Mouse (Mus musculus): ENCODE measurements at regions not wholly inside any gene's neighbourhood (a gene's known extent, or its start where the extent isn't known, plus 50 kb on each side); places are given as distances from the start of the nearest gene placed in this dataset.

DNA sequence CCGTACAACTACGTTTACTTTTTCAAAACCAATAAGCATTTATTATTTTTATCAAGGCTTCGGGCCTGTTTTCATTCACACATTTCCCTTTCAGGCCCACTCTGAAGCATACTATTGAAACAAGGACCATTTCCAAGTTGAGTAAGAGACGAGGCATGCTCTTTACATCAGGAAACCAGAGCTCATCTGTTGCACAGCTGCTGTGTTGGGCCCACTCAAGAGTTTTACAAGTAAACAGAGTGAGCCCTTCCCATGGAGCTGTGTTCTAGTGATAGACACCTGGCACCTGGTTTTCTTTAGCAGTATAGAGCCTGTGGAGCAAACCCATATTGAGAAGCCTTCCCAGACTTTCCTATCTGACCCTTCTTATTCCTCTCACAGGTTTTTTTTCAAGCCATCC, 363.5 kb downstream of the Ptprc start:
- Histone ChIP-seq H3K4me2 (ENCODE audit: low read length) (no peak overlapping the region), H3K27me3 (replicated peaks; ENCODE audit: control insufficient read depth, insufficient read depth, low read length) (no peaks in the 10 kb centered on the region), H3K36me3 (ENCODE audit: control insufficient read depth, insufficient read depth, low read length) (no peaks in the 10 kb centered on the region), H3K4me1 (replicated peaks; ENCODE audit: control insufficient read depth, insufficient read depth, low read length) (no peaks in the 10 kb centered on the region), H3K9ac (ENCODE audit: low read length) (no peak overlapping the region), H3K4me3 (ENCODE audit: low read depth, low read length) (no peak overlapping the region), H3K9me3 (ENCODE audit: control insufficient read depth, low read length) (no peaks in the 10 kb centered on the region), H3K27ac (ENCODE audit: low read depth) (no peak overlapping the region)
- WGBS, result 63% methylated on average over 4 of the region's 4 CpGs
- DNase-seq (ENCODE audit: low spot score) (no peak), ATAC-seq (replicated peaks; ENCODE audit: low FRiP score, low TSS enrichment, low read depth) (no peak)

DNA sequence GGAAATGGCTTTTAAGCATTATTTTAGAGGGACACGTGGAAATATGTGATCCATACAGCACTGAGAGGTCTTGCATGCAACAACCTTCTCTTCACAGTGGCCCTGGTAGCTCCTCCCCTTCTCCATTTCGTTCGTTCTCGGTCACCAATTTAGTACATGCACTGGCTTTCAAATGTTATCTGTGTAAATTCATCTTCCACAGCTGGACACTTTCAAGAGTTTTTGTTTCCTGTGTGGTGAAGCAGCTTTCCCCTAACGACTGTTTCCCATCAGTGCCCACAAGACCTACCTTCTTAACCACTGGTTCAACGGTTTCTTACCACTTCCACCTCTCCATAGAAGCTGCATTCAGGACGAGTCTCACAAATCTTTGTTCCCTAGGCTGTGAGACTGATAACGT, 368.8 kb downstream of the Ptprc start:
- 60% methylated on average over 8 of the region's 8 CpGs for WGBS

DNA sequence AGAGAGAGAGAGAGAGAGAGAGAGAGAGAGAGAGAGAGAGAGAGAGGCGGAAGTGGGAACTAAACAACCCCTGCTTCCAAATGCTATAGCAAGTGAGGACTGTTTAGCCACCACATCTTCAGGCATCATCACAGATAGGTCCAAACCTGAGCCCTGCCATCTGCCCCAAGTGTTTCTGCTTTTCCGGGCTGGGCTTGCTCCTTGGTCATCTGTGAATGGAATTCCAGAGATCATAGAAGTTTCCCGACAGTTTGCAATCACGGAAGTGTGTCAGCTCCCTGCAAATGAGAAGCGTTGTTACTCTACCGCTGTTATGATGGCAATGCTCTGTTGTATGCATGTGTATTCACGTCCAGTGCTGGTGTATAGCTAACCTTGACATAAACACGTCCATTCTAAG, 369.3 kb downstream of the Ptprc start:
- WGBS, result 79% methylated on average over 8 of the region's 8 CpGs
- no peak overlapping the region for H3K4me3 ChIP-seq (ENCODE audit: low read depth, low read length)
- H3K9ac ChIP-seq (ENCODE audit: low read length), result no peak overlapping the region
- H3K9me3 ChIP-seq (ENCODE audit: control insufficient read depth, low read length), result no peaks in the 10 kb centered on the region
- H3K27me3 ChIP-seq (replicated peaks; ENCODE audit: control insufficient read depth, insufficient read depth, low read length), result no peaks in the 10 kb centered on the region
- H3K36me3 ChIP-seq (ENCODE audit: control insufficient read depth, insufficient read depth, low read length), result no peaks in the 10 kb centered on the region
- ATAC-seq (replicated peaks; ENCODE audit: low FRiP score, low TSS enrichment, low read depth) (no peak), DNase-seq (ENCODE audit: low spot score) (no peak)
- H3K27ac ChIP-seq (ENCODE audit: low read depth), result no peak overlapping the region
- no peaks in the 10 kb centered on the region for H3K4me1 ChIP-seq (replicated peaks; ENCODE audit: control insufficient read depth, insufficient read depth, low read length)
- H3K4me2 ChIP-seq (ENCODE audit: low read length), result no peak overlapping the region

More for the DNA sequence above, 368.8 kb downstream of the Ptprc start:
- no peak for ATAC-seq (replicated peaks; ENCODE audit: low FRiP score, low TSS enrichment, low read depth)
- H3K9me3 ChIP-seq (ENCODE audit: control insufficient read depth, low read length), result no peaks in the 10 kb centered on the region
- no peak overlapping the region for H3K4me3 ChIP-seq (ENCODE audit: low read depth, low read length)
- H3K27me3 ChIP-seq (replicated peaks; ENCODE audit: control insufficient read depth, insufficient read depth, low read length), result no peaks in the 10 kb centered on the region
- no peak overlapping the region for H3K4me2 ChIP-seq (ENCODE audit: low read length)
- H3K27ac ChIP-seq (ENCODE audit: low read depth), result no peak overlapping the region
- H3K36me3 ChIP-seq (ENCODE audit: control insufficient read depth, insufficient read depth, low read length), result no peaks in the 10 kb centered on the region
- no peak for DNase-seq (ENCODE audit: low spot score)
- no peak overlapping the region for H3K9ac ChIP-seq (ENCODE audit: low read length)
- no peaks in the 10 kb centered on the region for H3K4me1 ChIP-seq (replicated peaks; ENCODE audit: control insufficient read depth, insufficient read depth, low read length)

DNA sequence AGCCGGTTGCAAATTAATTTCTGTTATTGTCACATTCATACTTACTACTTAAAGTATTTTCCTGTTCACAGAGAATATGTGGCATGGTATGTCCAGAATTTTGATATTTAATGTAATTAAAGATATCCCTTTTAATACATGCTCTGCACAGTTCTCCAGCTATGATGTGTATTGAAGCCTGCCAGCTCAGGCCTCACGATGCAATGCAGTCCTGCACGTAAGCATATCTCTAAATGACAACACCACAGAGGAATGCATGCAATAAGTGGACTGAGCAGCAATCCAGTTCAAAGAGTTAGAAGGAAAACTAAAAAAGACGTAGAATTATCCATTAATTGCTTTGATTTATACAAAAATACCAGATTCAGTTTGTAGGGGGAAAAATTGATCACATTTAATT, 373.4 kb downstream of the Ptprc start:
- H3K9ac ChIP-seq (ENCODE audit: low read length), result no peak overlapping the region
- no peaks in the 10 kb centered on the region for H3K27me3 ChIP-seq (replicated peaks; ENCODE audit: control insufficient read depth, insufficient read depth, low read length)
- H3K9me3 ChIP-seq (ENCODE audit: control insufficient read depth, low read length), result no peaks in the 10 kb centered on the region
- no peak overlapping the region for H3K27ac ChIP-seq (ENCODE audit: low read depth)
- H3K36me3 ChIP-seq (ENCODE audit: control insufficient read depth, insufficient read depth, low read length), result no peaks in the 10 kb centered on the region
- H3K4me1 ChIP-seq (replicated peaks; ENCODE audit: control insufficient read depth, insufficient read depth, low read length), result no peaks in the 10 kb centered on the region
- WGBS, result 62% methylated on average over 4 of the region's 4 CpGs
- no peak for DNase-seq (ENCODE audit: low spot score)
- ATAC-seq (replicated peaks; ENCODE audit: low FRiP score, low TSS enrichment, low read depth), result no peak
- no peak overlapping the region for H3K4me3 ChIP-seq (ENCODE audit: low read depth, low read length)
- no peak overlapping the region for H3K4me2 ChIP-seq (ENCODE audit: low read length)

DNA sequence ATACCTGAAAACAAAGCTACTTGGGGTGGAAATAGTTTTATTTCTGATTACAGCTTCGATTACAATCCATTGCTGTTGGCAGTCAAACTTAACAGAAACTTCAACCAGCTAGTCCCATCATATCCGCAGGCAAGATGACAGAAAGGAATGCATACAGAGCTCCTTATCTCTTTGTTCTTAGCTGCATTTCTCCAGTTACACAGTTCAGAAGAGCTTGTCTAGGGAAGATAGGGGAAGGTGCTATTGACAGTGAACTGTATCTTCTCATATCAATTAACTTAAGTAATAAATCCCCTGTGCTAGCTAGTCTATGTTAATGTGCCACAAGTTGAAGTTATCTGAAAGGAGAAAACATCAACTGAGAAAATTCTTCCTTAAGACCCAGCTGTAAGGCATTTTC, 374.8 kb downstream of the Ptprc start:
- Histone ChIP-seq H3K4me3 (ENCODE audit: low read depth, low read length) (no peak overlapping the region), H3K36me3 (ENCODE audit: control insufficient read depth, insufficient read depth, low read length) (no peaks in the 10 kb centered on the region), H3K27ac (ENCODE audit: low read depth) (no peak overlapping the region), H3K27me3 (replicated peaks; ENCODE audit: control insufficient read depth, insufficient read depth, low read length) (no peaks in the 10 kb centered on the region), H3K4me1 (replicated peaks; ENCODE audit: control insufficient read depth, insufficient read depth, low read length) (no peaks in the 10 kb centered on the region), H3K9ac (ENCODE audit: low read length) (no peak overlapping the region), H3K4me2 (ENCODE audit: low read length) (no peak overlapping the region), H3K9me3 (ENCODE audit: control insufficient read depth, low read length) (no peaks in the 10 kb centered on the region)
- ATAC-seq (replicated peaks; ENCODE audit: low FRiP score, low TSS enrichment, low read depth) (no peak), DNase-seq (ENCODE audit: low spot score) (no peak)
- WGBS, result 64% methylated on average over 2 of the region's 2 CpGs

DNA sequence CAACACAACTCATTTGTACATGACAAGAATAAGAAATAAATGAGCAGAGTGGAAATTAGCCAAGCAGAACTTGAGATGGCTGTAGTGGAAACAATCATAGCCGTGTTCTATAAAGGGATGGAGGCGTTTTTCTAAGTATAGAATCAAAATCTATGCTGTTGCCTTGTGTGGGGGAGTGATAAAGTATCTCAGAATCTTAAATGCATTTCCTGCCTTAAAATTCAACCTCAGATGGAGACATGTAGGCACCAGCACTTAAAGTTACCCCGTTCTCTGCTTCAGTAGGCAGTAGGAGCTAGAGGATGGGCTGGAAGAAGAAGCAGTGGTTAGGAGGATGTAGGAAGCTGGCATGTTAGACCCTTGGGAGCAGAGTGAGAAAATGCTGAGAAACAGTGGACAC, 386.7 kb downstream of the Ptprc start:
- Histone ChIP-seq H3K4me2 (ENCODE audit: low read length) (no peak overlapping the region), H3K9me3 (ENCODE audit: control insufficient read depth, low read length) (no peaks in the 10 kb centered on the region), H3K9ac (ENCODE audit: low read length) (no peak overlapping the region), H3K27ac (ENCODE audit: low read depth) (no peak overlapping the region), H3K4me1 (replicated peaks; ENCODE audit: control insufficient read depth, insufficient read depth, low read length) (no peaks in the 10 kb centered on the region), H3K36me3 (ENCODE audit: control insufficient read depth, insufficient read depth, low read length) (no peaks in the 10 kb centered on the region), H3K4me3 (ENCODE audit: low read depth, low read length) (no peak overlapping the region), H3K27me3 (replicated peaks; ENCODE audit: control insufficient read depth, insufficient read depth, low read length) (no peaks in the 10 kb centered on the region)
- 72% methylated on average over 3 of the region's 3 CpGs for WGBS
- ATAC-seq (replicated peaks; ENCODE audit: low FRiP score, low TSS enrichment, low read depth) (no peak), DNase-seq (ENCODE audit: low spot score) (no peak)

DNA sequence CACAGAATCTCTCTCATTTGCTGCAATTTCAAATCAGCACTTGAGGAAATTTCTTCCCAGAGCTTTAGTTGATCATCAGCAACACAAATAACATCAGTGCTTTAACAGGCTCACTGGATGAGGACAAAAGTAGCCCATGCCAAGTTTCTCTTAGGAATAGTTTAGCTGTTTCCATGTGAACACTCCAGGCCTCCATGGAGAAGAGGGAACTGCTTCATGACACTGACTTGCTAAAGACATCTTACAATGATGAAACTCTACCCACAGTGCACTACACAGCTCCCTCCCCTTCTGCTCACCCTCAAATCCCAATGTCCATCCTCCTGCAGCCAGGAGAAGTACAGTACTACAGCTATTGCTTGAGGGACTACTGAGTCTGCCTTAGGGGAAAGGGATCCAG, 388.9 kb downstream of the Ptprc start:
- ATAC-seq (replicated peaks; ENCODE audit: low FRiP score, low TSS enrichment, low read depth) (no peak), DNase-seq (ENCODE audit: low spot score) (no peak)
- no peak overlapping the region for H3K4me3 ChIP-seq (ENCODE audit: low read depth, low read length)
- H3K9me3 ChIP-seq (ENCODE audit: control insufficient read depth, low read length), result no peaks in the 10 kb centered on the region
- no peak overlapping the region for H3K4me2 ChIP-seq (ENCODE audit: low read length)
- no peak overlapping the region for H3K27ac ChIP-seq (ENCODE audit: low read depth)
- no peak overlapping the region for H3K9ac ChIP-seq (ENCODE audit: low read length)
- no peaks in the 10 kb centered on the region for H3K4me1 ChIP-seq (replicated peaks; ENCODE audit: control insufficient read depth, insufficient read depth, low read length)
- H3K36me3 ChIP-seq (ENCODE audit: control insufficient read depth, insufficient read depth, low read length), result no peaks in the 10 kb centered on the region
- H3K27me3 ChIP-seq (replicated peaks; ENCODE audit: control insufficient read depth, insufficient read depth, low read length), result no peaks in the 10 kb centered on the region

DNA sequence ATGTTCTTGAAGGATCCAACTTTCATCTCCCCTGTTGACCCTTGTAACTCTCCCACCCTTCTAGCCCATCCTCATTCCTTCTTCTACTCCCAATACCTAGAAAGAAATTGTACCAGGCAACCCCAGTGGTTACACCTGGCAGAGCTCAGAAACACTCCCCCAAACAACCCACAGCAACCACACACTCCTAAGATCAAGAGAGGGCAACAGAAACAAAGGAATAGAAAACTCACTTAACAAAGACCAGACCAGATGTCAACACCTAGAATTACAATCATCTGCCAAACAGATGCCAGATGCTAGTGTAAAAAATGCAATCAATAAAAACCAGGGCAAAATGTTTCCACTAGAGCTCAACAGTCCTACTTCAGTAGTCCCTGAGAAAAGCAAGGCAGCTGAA, 400.9 kb downstream of the Ptprc start:
- ATAC-seq (replicated peaks; ENCODE audit: low FRiP score, low TSS enrichment, low read depth) (no peak), DNase-seq (ENCODE audit: low spot score) (no peak)
- Histone ChIP-seq H3K36me3 (ENCODE audit: control insufficient read depth, insufficient read depth, low read length) (no peaks in the 10 kb centered on the region), H3K4me3 (ENCODE audit: low read depth, low read length) (no peak overlapping the region), H3K4me2 (ENCODE audit: low read length) (no peak overlapping the region), H3K9me3 (ENCODE audit: control insufficient read depth, low read length) (0 out of 2 replicates have a peak, but pooled peaks cover 3% of the 10 kb centered on the region), H3K9ac (ENCODE audit: low read length) (no peak overlapping the region), H3K4me1 (replicated peaks; ENCODE audit: control insufficient read depth, insufficient read depth, low read length) (no peaks in the 10 kb centered on the region), H3K27ac (ENCODE audit: low read depth) (no peak overlapping the region), H3K27me3 (replicated peaks; ENCODE audit: control insufficient read depth, insufficient read depth, low read length) (no peaks in the 10 kb centered on the region)

DNA sequence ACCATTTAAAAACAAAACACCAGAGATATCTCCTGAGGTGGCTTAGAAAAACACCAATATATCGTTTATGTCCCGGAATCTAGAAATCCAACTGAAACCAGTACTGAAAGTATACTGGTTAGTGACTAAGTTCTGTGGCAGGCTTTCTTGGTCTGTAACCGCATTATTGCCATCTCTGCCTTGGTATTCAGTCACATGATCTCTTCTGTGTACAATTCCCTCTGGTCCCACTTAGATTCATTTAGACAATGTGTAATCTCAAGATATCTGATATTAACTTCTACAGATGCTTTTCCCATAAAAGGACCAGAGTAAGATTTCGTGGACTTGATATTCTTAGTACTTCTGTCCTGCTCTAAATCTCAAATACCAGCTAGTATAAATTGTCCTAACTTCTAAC, 414.7 kb downstream of the Ptprc start:
- ATAC-seq (replicated peaks; ENCODE audit: low FRiP score, low TSS enrichment, low read depth), result no peak

More for the DNA sequence above, 414.7 kb downstream of the Ptprc start:
- DNase-seq (ENCODE audit: low spot score), result no peak
- Histone ChIP-seq H3K4me2 (ENCODE audit: low read length) (no peak overlapping the region), H3K4me1 (replicated peaks; ENCODE audit: control insufficient read depth, insufficient read depth, low read length) (no peaks in the 10 kb centered on the region), H3K36me3 (ENCODE audit: control insufficient read depth, insufficient read depth, low read length) (no peaks in the 10 kb centered on the region), H3K4me3 (ENCODE audit: low read depth, low read length) (no peak overlapping the region), H3K27me3 (replicated peaks; ENCODE audit: control insufficient read depth, insufficient read depth, low read length) (no peaks in the 10 kb centered on the region), H3K9ac (ENCODE audit: low read length) (no peak overlapping the region), H3K9me3 (ENCODE audit: control insufficient read depth, low read length) (no peaks in the 10 kb centered on the region), H3K27ac (ENCODE audit: low read depth) (no peak overlapping the region)
- 89% methylated on average over 4 of the region's 4 CpGs for WGBS
